Mouse (Mus musculus): ENCODE data around the gene Acss3. TPM values are rescaled to one million over a fixed set of nuclear protein-coding genes. Genes with fewer than 3 reads are reported as not detected.

Acss3 gene
- polyA plus RNA-seq, 1 experiment, result 0.07 TPM

DNA sequence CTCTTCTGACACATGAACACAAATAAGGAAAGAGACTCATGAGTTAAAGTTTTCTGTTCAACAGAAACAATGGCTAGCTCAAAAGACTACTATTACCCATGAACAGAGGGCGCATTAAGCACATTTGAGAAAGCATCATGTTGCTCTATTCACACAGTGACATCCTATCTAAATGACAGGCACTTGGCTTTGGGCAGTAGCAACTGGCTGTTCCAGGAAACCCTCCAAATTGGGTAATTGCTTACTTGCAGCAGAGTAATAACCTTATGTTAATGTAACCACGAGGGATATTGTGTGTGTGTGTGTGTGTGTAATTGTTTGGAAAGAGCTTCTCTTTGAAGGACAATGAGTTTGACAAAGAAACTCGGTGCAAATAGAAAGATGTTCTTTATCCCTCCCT lies 29.0 kb downstream of the Acss3 start:
- H3K4me3 ChIP-seq (ENCODE audit: extremely low read depth, insufficient read depth, insufficient read length), result no peak overlapping the region
- no peak for DNase-seq (ENCODE audit: low read depth in 1 of 2, low spot score in 2 of 2)
- H3K27ac ChIP-seq (ENCODE audit: insufficient read depth, low read length), result no peak overlapping the region
- H3K36me3 ChIP-seq (ENCODE audit: control insufficient read depth, insufficient read depth, low read length), result no peaks in the 10 kb centered on the region
- H3K27me3 ChIP-seq (ENCODE audit: control insufficient read depth, insufficient read depth, low read length), result no peaks in the 10 kb centered on the region
- 73% methylated on average over 3 of the region's 3 CpGs for WGBS
- H3K4me1 ChIP-seq (ENCODE audit: control insufficient read depth, insufficient read depth, insufficient read length), result no peaks in the 10 kb centered on the region
- no peak for TF ChIP-seq CTCF (IDR thresholded peaks at IDR 0.05; ENCODE audit: extremely low read depth, insufficient read depth, insufficient read length, insufficient replicate concordance)

- Histone ChIP-seq H3K4me1 (ENCODE audit: control insufficient read depth, insufficient read depth, insufficient read length) (no peaks in the 10 kb centered on the region), H3K4me3 (ENCODE audit: extremely low read depth, insufficient read depth, insufficient read length) (no peak overlapping the region; the same call in 1 of the 2 replicates), H3K27me3 (ENCODE audit: control insufficient read depth, insufficient read depth, low read length) (no peaks in the 10 kb centered on the region), H3K27ac (ENCODE audit: insufficient read depth, low read length) (no peak overlapping the region), H3K36me3 (ENCODE audit: control insufficient read depth, insufficient read depth, low read length) (no peaks in the 10 kb centered on the region)
- no peak for TF ChIP-seq POLR2A (IDR thresholded peaks at IDR 0.05; ENCODE audit: low read depth, low read length)
- TF ChIP-seq CTCF (IDR thresholded peaks at IDR 0.05; ENCODE audit: extremely low read depth, insufficient read depth, insufficient read length, insufficient replicate concordance), result no peak
- no peak for DNase-seq (ENCODE audit: low read depth in 1 of 2, low spot score in 2 of 2)
- WGBS, result 64% methylated on average over 4 of the region's 4 CpGs
Observed at GRCm38 (mm10) chr10:107053846-107054624, 69.4 kb downstream of the Acss3 start.

GRCm38 (mm10) chr10:107050489-107050888 lies 73.0 kb downstream of the Acss3 start:
- H3K4me3 ChIP-seq (ENCODE audit: extremely low read depth, insufficient read depth, insufficient read length), result no peak overlapping the region
- no peaks in the 10 kb centered on the region for H3K27me3 ChIP-seq (ENCODE audit: control insufficient read depth, insufficient read depth, low read length)
- TF ChIP-seq POLR2A (IDR thresholded peaks at IDR 0.05; ENCODE audit: low read depth, low read length) (no peak), CTCF (IDR thresholded peaks at IDR 0.05; ENCODE audit: extremely low read depth, insufficient read depth, insufficient read length, insufficient replicate concordance) (no peak)
- WGBS, result 76% methylated on average over 2 of the region's 2 CpGs
- no peaks in the 10 kb centered on the region for H3K36me3 ChIP-seq (ENCODE audit: control insufficient read depth, insufficient read depth, low read length)
- no peaks in the 10 kb centered on the region for H3K4me1 ChIP-seq (ENCODE audit: control insufficient read depth, insufficient read depth, insufficient read length)
- no peak for DNase-seq (ENCODE audit: low read depth in 1 of 2, low spot score in 2 of 2)
- H3K27ac ChIP-seq (ENCODE audit: insufficient read depth, low read length), result no peak overlapping the region

DNA sequence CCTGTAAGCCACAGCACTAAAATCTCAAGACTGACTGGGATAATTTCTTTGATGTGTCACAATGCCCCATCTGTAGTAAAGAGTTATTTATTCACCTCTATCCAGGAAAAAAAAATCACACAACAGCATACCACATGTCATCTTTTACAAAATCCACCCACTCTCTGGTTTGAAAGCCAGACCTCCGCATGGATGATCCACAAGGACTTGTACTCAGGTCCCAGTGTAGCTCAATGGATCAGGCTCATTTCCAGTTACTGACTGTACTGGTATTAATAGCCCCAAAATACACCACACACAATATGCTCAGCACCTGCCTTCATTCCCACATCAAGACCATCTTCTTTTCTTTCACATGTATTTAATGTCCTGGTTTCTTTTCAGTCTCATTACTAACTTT lies 80.8 kb downstream of the Acss3 start:
- DNase-seq (ENCODE audit: low read depth in 1 of 2, low spot score in 2 of 2), result no peak
- H3K36me3 ChIP-seq (ENCODE audit: control insufficient read depth, insufficient read depth, low read length), result no peaks in the 10 kb centered on the region
- no peak overlapping the region for H3K27ac ChIP-seq (ENCODE audit: insufficient read depth, low read length)
- no peaks in the 10 kb centered on the region for H3K4me1 ChIP-seq (ENCODE audit: control insufficient read depth, insufficient read depth, insufficient read length)
- no peak overlapping the region for H3K4me3 ChIP-seq (ENCODE audit: extremely low read depth, insufficient read depth, insufficient read length)
- 89% methylated on average over 1 of the region's 1 CpGs for WGBS
- no peaks in the 10 kb centered on the region for H3K27me3 ChIP-seq (ENCODE audit: control insufficient read depth, insufficient read depth, low read length)
- no peak for TF ChIP-seq POLR2A (IDR thresholded peaks at IDR 0.05; ENCODE audit: low read depth, low read length)
- no peak for TF ChIP-seq CTCF (IDR thresholded peaks at IDR 0.05; ENCODE audit: extremely low read depth, insufficient read depth, insufficient read length, insufficient replicate concordance)

- no peak for TF ChIP-seq CTCF (IDR thresholded peaks at IDR 0.05; ENCODE audit: extremely low read depth, insufficient read depth, insufficient read length, insufficient replicate concordance)
- no peak for TF ChIP-seq POLR2A (IDR thresholded peaks at IDR 0.05; ENCODE audit: low read depth, low read length)
- Histone ChIP-seq H3K4me3 (ENCODE audit: extremely low read depth, insufficient read depth, insufficient read length) (no peak overlapping the region), H3K36me3 (ENCODE audit: control insufficient read depth, insufficient read depth, low read length) (no peaks in the 10 kb centered on the region), H3K27ac (ENCODE audit: insufficient read depth, low read length) (no peak overlapping the region), H3K4me1 (ENCODE audit: control insufficient read depth, insufficient read depth, insufficient read length) (no peaks in the 10 kb centered on the region), H3K27me3 (ENCODE audit: control insufficient read depth, insufficient read depth, low read length) (no peaks in the 10 kb centered on the region)
- WGBS, result 86% methylated on average over 2 of the region's 2 CpGs
- no peak for DNase-seq (ENCODE audit: low read depth in 1 of 2, low spot score in 2 of 2)
Observed at GRCm38 (mm10) chr10:107040837-107041236, 82.6 kb downstream of the Acss3 start.

GRCm38 (mm10) chr10:107040378-107040777 lies 83.1 kb downstream of the Acss3 start:
- TF ChIP-seq CTCF (IDR thresholded peaks at IDR 0.05; ENCODE audit: extremely low read depth, insufficient read depth, insufficient read length, insufficient replicate concordance), result no peak
- no peak for TF ChIP-seq POLR2A (IDR thresholded peaks at IDR 0.05; ENCODE audit: low read depth, low read length)

DNA sequence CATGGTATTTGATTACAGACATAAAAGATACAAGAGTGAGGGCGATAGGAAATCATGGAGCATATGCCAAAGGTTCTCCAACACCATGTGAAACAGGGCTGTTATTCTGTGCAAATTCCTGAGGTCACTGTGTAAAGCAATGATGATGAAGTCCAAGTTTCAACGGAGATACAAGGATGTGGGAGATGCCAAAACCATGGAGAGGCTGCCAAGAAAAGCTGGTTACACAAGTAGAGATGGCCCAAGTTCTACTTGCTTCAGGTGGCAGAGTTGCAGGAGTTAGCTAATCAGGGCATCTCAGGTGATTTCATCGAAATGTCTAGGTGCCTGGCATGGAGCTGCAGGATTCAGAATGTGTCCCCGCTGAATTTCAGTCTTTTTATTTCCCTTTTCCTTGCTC lies 84.3 kb downstream of the Acss3 start:
- WGBS, result 77% methylated on average over 4 of the region's 4 CpGs

More at GRCm38 (mm10) chr10:107040378-107040777, 83.1 kb downstream of the Acss3 start:
- Histone ChIP-seq H3K27ac (ENCODE audit: insufficient read depth, low read length) (no peak overlapping the region), H3K4me1 (ENCODE audit: control insufficient read depth, insufficient read depth, insufficient read length) (no peaks in the 10 kb centered on the region), H3K4me3 (ENCODE audit: extremely low read depth, insufficient read depth, insufficient read length) (no peak overlapping the region), H3K27me3 (ENCODE audit: control insufficient read depth, insufficient read depth, low read length) (no peaks in the 10 kb centered on the region), H3K36me3 (ENCODE audit: control insufficient read depth, insufficient read depth, low read length) (no peaks in the 10 kb centered on the region)
- no peak for DNase-seq (ENCODE audit: low read depth in 1 of 2, low spot score in 2 of 2)
- 70% methylated on average over 6 of the region's 6 CpGs for WGBS

More for the DNA sequence above, 84.3 kb downstream of the Acss3 start:
- no peaks in the 10 kb centered on the region for H3K27me3 ChIP-seq (ENCODE audit: control insufficient read depth, insufficient read depth, low read length)
- H3K4me1 ChIP-seq (ENCODE audit: control insufficient read depth, insufficient read depth, insufficient read length), result no peaks in the 10 kb centered on the region
- no peak overlapping the region for H3K4me3 ChIP-seq (ENCODE audit: extremely low read depth, insufficient read depth, insufficient read length)
- H3K36me3 ChIP-seq (ENCODE audit: control insufficient read depth, insufficient read depth, low read length), result no peaks in the 10 kb centered on the region
- no peak for DNase-seq (ENCODE audit: low read depth in 1 of 2, low spot score in 2 of 2)
- no peak for TF ChIP-seq POLR2A (IDR thresholded peaks at IDR 0.05; ENCODE audit: low read depth, low read length)
- TF ChIP-seq CTCF (IDR thresholded peaks at IDR 0.05; ENCODE audit: extremely low read depth, insufficient read depth, insufficient read length, insufficient replicate concordance), result no peak
- no peak overlapping the region for H3K27ac ChIP-seq (ENCODE audit: insufficient read depth, low read length)
